Mouse (Mus musculus) megakaryocyte-erythroid progenitor cell, adult 5-6 weeks (primary cell): ENCODE data around the gene Itga6. TPM values are rescaled to one million over a fixed set of nuclear protein-coding genes. Genes with fewer than 3 reads are reported as not detected.
"Not testable (repeated sequence)": the region's sequence is repeated elsewhere in the genome, so short reads cannot be mapped to it uniquely, and the experiment has no call there.

ENCODE experiments used
- ATAC-seq: replicated peaks from 2 replicates; pipeline ENCODE4 v1.8.0; 2016; ENCODE audit warnings: mild to moderate bottlenecking, inconsistent platforms; ENCODE audit not compliant: severe bottlenecking, poor library complexity, low FRiP score, low TSS enrichment
- total RNA-seq, 2 experiments: library from RNA; stranded (forward) in 1 of 2; stranded (reverse) in 1 of 2; fragments of 200-1000, 215-1000 nt in 1 of 2; fragments of >200 nt in 1 of 2; fragmentation: Nextera tagmentation in 1 of 2; gene quantifications; 2 replicates each; pipeline ENCODE4 v1.2.3; 2014 to 2017

Itga6 gene
- total RNA-seq (2014; fragmentation: Nextera tagmentation) (20.3 and 21.2 TPM in 2 replicates), total RNA-seq (2017) (30.4 and 45.3 TPM in 2 replicates)

DNA sequence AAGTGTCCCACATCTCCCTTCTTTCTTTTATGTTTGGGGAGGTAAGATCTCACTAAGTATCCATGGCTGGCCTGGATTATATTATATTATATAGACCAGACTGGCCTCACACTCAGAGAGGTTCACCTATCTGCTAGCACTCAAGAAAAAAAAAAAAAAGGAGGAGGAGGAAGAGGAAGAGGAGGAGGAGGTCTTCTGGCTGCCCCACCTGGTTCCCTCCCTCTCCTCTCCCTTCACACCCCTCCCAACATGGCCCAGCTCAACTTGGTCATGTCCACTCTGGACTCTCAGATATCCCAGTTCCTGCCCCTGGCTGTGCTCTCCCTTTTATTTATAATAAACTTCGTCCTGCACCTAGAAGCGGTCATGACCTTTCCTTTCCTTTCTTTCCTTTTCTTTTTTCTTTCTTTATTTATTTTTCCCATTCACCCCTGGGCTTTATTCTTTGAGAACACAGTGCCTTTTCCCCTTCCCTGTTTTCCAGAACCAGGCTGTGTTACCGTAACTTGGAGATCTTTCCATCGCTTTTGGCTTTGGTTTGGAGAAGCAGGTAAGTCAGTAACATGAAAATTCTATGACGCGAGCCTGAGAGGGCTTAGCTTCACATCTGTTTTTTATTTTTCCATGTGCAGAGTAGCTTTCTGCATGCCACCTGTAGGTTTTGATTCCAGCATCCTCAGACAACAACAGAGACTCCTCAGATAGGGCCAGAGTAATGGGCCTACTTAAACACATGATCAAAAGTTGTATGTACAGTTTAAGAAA, at the start of gene Itga6:
Gene Itga6, plus strand, starts transcription at position 7 of the 765 bp plus-strand sequence.
- ATAC-seq, result no peak

DNA sequence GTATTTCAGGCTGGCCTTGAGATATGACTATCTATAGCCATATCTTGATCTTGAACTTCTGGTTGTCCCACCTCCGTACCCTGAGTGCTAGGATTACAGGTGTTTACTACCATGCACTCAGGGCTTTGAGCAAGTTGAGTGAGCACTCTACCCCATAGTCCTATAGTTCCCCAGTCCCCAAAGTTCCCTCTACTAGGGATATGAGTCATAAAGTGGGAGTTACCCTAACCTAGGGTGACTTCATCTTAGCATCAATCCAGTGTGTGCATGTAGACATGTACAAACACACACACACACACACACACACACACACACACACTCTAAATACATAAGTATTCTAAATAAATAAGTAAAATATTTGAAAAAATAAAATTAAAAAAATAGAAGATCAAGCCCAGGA, 48.6 kb upstream of the Itga6 start:
- ATAC-seq, result no peak

DNA sequence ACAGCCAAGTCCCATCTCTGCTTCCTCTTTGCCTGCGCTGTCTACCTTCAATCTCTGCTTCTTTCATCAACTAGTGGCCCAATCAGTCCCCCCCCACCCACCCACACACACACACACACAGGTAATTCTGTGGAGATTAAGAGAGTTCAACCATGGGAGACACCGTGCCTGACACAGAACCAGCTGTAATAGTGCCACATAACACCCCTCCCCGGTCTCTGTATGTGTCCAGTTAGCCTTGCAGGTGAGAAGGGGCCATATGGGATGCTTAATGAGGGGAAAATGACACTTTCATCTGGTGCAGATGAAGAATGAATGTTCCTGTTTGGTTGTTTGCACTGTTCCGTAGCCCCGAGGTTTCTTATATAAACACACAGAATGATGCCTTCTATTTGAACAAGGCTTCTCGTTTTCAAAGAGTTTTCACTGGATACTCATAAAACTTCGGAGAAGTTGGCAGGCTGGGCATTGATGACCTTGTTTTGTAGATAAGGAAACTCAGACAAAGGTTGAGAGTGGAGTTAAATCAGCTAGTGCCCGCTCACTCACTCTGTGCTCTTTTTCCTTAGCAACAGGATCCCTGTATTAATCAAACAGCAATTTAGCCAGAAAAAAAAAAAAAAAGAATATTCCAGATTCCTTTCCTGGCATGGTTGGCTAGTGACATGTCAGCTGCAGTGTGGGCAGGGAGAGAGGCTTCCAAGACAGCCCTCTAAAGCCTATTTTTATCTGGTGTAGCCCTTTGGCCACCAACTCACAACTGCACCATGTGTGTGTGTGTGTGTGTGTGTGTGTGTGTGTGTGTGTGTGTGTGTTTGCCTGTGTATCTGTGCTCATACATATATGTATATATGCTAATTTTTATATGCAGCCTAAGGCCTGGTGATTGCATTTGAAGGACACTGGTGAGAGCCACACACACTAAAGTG, 47.7 kb upstream of the Itga6 start:
- no peak for ATAC-seq

DNA sequence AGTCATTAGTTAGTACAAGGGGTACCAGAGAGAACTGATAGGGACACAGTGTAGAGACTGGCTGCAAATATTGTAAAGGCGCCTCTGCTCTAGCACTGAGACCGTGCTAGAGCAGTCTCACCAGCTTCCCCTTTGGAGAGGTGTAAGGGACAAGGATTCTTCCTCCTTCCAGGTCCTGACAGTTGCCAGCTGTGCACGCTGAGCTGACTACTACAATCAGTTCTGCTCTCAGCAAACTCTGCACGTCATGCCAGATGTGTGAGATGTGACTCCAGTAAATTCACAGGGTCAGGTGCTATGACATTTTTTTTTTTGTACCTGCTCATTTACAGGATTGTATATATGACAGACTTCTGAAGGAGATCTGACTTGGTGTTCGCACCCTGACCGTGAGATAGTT, 47.0 kb upstream of the Itga6 start:
- ATAC-seq, result no peak

DNA sequence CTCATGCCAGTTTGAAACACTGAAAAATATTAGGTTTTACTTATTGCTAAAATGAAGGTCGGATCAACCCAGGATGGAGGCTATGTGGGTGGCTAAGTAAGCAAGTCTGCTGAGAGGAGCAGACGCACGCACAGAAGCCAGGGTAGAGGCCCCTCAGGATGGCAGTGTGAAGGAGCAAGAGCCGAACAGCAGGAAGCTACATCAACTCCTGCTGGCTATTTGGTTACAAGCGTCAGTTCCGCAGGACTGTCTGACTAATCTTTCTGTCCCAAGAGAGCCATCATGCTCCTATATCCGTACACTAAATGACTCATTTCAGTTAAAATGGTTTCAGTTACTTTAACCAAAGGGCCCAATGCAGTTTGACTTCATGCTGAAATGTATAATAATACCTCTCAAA, 46.5 kb upstream of the Itga6 start:
- no peak for ATAC-seq

DNA sequence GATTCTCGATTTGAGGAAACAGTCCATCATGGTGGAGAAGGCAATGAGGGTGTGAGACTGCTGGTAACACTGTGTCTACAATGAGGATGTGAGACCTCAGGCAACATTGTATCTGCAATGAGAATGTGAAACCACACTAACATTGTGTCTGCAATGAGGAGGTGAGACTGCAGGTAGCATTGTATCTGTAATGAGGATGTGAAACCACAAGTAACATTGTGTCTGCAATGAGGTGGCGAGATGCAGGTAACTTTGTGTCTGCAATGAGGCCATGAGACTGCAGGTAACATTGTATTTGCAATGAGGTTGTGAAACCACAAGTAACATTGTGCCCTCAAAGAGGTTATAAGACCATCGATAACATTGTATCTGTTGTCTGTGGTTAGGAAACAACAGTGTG, 44.1 kb upstream of the Itga6 start:
- ATAC-seq, result no peak

DNA sequence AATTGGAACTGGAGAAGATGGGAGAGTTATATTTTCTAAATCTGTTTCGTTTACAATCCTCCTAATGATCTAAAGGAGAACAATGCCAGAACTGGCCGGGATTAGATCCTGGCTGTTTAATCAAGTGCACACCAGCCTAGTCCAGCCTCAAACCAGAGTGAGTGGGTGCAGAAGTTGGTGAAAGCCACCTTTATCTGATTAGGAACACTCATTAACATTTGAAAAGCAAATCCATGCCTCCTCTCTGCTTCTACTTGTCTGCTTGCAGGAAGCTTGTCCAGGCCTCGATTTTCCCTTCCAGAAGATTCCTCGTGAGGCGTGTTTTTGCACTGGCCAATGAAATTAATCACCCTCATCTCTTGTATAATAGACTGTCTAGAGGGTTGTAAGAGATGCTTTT, 41.1 kb upstream of the Itga6 start:
- ATAC-seq, result no peak

DNA sequence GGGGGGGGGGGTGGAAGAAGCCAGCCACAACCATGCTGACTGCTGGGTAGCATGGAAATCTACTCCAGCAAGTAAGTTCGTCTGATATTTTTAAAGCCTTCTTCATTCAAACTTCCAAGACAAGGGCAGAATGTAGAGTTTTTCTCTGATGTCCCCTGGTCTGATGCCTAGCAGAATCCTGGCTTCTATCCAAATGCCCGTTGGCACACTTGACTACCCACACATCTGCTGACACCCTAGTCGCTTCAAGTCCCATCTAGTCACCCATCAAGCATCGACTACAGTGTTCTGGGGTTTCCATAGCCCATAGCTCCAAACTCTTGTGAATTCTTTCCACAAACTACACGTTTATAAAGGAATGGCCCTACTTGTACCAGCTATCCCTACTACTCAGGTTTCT, 36.5 kb upstream of the Itga6 start:
- no peak for ATAC-seq

DNA sequence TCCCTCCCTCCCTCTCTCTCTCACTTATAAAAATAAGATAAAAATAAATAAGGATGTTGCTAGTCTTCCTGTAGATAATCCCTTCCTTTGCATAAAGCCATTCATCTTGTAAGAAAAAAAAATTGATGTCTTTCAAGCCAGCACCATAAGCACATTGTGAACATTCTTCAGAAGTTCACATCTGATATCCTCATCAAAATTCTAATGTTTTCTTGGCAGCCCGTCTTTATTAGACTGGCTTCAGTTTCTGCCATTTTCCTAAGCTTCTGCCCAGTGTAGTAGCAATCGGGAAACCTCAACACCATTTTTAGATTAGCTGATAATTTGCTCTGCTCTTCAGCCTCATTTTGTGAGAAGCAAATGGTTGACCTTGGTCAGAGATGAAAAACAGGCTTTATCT, 33.8 kb upstream of the Itga6 start:
- no peak for ATAC-seq

DNA sequence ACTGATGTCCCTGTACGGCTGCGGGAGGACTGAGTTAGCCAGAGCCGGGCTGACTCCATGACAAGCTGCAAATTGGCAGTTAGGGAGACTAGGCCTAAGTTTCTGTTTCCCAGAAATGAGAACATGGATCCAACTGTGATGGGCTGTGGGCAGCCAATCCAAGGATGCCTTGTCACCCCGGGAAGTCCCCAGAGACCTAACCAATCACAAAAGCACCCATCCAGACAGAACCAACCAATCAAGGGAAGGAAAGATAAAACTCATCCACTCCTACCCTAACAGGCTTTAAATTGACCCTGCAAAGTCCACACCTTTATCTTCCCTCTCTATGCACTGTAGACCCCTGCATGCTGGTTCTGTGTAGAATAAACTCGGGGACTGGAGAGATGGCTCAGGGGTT, 31.0 kb upstream of the Itga6 start:
- ATAC-seq, result no peak

DNA sequence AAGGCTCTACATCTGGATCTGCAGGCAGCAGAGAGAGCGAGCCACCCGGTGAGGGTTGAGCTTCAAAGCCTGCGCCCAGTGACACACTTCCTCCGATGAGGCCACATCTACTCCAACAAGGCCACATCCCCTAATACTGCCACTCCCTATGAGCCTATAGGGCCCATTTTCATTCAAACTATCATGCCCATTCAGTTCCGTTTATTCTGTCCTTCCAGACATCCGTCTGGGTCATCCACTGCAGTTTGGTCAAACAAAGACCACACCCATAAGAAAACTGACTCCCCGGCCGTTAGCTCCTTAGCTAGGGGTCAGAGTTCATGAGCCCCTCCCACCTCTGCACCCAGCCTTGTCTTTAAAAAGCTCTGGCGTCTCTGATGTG, 26.4 kb upstream of the Itga6 start:
- ATAC-seq, result no peak

DNA sequence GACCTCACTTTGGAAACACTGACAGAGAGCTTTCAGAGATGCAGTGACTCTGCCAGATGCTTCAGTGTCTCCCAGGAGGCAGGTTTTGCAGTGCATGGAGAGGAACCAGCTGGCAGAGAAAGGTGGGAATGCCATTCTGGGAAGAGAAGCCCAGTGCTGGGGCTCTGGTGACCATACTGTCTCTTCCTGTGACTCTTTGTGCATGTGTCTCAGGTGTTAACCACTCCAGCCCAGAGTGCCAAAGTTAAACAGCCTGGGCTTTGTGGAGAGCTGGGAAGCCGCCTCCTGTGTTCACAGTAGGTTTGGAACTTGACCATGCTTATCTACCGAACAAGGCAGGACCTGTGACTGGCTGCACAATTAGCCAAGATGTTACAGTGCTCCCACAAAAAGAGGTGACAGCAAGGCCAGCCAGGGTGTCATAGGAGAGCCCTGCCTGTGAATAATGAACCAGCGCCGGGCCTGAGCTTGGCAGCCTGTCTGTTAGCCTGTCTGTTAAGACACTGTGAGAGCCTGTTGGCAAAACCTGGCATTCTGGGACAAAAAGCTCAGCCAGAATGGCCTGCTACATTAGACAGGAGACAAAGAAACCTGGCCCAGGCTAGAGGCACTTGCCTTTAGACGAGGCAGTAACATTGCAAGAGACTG, 25.9 kb upstream of the Itga6 start:
- no peak for ATAC-seq

DNA sequence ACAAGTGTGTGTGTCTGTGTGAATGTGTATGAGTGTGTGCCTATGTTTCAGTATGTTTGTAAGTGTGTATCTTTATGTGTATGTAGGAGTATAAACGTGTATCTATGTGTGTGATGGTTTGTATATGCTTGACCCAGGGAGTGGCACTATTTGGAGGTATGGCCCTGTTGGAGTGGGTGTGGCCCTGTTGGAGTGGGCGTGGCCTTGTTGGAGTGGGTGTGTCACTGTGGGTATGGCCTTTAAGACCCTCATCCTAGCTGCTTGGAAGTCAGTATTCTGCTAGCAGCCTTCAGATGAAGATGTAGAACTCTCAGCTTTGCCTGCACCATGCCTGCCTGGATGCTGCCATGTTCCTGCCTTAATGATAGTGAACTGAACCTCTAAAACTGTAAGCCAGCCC, 24.9 kb upstream of the Itga6 start:
- ATAC-seq, result not testable (repeated sequence)

DNA sequence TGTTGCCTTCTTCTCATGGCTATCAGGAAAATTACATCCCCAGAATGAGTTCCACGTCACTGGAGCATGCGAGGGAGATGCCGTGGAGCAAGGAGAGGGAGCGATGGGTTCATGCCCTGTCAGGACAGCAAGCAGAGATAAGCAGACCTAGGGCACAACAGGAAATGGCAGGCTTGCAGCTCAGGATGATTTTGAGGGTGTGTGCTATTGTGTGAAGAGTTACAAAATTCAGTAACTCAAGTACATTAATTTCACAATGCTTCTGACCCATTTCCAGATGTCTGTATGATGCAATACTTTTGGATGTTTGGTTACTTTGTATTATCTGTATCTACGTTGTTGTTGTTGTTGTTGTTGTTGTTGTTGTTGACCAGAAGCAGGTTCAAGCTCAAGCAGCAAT, 22.5 kb upstream of the Itga6 start:
- peak; percentile 80 for ATAC-seq

DNA sequence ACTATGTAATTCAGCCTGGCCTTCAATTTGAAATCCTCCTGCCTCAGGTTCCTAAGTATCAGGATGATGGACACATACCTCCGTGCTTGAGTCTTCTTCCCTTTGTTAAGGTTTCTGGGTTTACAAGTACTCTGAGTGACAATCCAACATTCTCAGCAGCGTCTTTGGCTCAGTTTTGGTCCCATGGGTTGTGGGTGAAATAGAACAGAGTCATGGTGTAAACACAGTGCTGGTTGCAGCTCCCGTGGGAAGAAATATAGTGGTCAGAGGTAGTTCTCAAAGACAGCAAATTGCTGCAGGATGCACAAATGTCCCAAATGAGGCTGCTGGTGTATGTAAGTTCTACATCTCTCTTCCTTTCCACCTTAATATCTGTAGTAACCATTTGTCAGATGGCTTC, 21.8 kb upstream of the Itga6 start:
- no peak for ATAC-seq

DNA sequence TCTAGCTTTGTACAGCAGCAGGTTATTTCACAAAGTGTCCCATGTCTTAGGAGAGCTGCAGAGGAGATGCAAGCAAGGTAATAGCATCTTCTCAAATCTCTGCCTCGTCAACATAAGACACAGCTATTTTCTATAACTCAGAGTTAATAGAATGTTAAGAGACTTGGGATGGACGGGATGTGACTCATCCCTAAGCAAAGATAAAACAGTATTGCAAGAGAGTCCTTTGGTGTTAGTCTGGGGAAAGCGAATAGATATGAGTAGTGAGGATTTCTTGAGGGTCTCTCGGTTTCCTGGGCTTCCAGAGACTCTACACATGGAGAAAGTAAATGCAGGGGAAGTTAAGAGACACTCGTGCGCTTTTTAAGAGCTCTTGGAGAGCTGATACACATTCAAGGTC, 21.4 kb upstream of the Itga6 start:
- ATAC-seq, result no peak

DNA sequence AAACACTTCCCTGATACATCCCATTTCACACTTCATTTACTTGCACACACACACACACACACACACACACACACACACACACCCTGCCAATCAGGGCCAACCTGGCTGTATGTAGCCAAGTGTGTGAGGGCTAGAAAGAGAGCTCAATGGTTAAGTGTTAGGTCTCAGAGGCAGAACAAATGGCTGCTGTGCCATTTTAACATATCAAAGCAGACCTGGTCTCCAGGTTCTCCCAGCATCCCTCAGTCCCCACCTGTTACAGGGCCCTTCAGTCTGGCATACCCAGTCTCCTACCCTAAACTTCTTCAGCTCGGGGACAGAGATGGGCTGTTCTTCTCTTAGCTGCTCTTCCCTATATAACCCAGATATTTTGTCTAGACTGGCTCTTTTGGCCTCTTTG, 20.0 kb upstream of the Itga6 start:
- no peak for ATAC-seq

DNA sequence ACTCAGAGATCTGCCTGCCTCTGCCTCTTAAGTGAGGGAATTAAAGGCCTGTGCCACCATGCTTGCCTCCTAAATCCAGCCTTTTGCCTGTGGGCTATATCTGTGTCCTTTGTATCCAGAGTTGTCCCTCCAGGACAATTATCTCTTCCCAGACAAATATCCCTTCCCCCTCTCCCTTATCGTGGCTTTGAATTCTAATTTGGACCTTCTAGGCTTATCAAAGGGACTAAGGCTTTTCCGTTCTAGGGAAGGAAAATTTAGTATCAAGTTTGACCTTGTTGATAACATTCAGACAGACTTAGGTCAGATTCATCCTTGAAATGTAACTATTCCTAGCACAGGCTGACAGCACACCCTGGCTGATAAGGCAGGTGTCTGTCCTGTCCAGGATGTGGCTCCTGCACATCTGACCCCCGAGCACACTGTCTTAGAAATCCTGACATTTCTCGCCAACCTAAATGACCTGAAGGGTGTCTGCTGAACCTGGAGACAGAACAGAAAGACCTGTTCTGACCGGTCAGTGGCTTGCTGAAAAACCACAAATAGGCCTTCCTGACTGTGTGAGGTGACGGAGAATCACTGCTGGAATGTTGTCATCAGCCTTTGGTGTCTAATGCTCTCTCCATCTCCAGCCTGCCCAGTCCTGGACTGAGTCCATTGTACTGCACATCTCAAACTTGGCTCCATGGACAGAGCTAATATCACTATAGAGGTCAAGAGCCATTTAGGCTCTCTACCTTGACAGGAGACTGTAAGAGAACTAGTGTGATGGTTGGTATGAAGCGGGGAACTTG, 18.3 kb upstream of the Itga6 start:
- no peak for ATAC-seq

DNA sequence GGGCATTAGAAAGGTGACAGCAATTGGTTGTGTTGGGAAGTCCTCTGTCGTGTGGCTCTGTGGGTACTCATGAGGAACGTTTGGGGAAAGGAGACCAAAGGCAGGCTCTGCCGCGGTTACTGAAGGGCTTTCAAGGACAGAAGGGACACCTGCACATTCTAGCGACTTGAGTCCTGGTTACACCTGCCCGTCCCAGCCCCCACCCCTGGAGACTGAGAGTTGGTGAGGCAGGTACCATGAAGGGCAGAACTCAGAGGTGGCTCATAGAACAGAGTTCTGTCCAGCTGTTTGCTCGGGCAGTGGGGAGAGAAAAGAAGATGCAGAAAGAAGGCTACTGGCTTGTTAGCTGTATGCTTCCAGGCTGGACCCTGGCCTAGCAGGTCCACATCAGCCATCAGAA, 17.1 kb upstream of the Itga6 start:
- no peak for ATAC-seq

DNA sequence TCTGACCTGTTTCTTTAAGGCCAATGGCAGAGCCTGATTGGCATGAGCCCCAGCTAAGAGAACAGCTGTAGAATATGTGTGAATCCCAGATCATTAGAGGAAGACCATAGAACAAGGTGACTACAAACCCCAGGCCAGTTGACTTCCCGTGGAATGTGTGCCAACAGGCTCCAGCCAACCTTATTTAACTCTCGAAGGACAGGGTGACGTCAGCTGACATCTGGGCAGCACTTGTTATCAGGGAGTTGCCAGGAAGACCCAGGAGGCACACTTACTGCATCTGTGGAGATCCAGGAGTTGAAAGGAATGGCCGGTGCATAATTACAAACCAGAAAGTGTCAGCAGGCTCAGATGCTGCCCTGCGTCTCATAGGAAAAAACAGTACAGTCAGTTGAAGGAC, 16.6 kb upstream of the Itga6 start:
- no peak for ATAC-seq
